Mouse (Mus musculus): ENCODE results near the gene Appbp2. TPM values are rescaled to one million over a fixed set of nuclear protein-coding genes. Genes with fewer than 3 reads are reported as not detected.
"Not testable (repeated sequence)": the region's sequence is repeated elsewhere in the genome, so short reads cannot be mapped to it uniquely, and the experiment has no call there.

Appbp2 gene
- polyA plus RNA-seq, 1 experiment: 43.0 TPM

DNA sequence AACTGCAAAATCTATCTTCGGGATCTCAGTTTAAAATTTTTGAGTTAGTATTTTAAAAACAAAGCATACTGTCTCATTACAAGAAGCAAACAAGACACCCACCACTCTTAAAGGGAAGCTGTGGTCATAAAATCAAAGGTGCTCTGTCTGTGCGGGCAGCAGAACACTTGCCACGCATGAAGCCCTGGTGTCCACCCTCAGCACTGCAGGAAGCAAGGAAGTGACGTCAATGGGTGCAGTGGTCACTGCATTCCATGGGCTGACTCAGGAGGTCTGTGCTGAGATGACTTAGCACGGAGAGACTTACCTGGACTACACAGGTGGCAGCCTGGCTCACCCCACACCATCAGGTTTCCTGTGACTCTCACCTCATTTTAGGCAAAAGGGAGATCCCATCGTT lies 57.2 kb downstream of the Appbp2 start:
- Histone ChIP-seq H3K27ac (ENCODE audit: insufficient read depth, low read length) (no peak overlapping the region), H3K27me3 (ENCODE audit: control insufficient read depth, insufficient read depth, low read length) (no peaks in the 10 kb centered on the region), H3K4me3 (replicated peaks; ENCODE audit: insufficient read depth, low read depth, low read length) (no peak overlapping the region), H3K4me1 (ENCODE audit: control insufficient read depth, insufficient read depth, low read length) (no peaks in the 10 kb centered on the region)
- TF ChIP-seq CTCF (IDR thresholded peaks at IDR 0.05; ENCODE audit: borderline replicate concordance, insufficient read depth, low read depth, low read length) (no peak), POLR2A (IDR thresholded peaks at IDR 0.05; ENCODE audit: borderline replicate concordance, insufficient read depth, low read length) (no peak)
- WGBS: 85% methylated on average over 6 of the region's 6 CpGs
- DNase-seq: no peak

DNA sequence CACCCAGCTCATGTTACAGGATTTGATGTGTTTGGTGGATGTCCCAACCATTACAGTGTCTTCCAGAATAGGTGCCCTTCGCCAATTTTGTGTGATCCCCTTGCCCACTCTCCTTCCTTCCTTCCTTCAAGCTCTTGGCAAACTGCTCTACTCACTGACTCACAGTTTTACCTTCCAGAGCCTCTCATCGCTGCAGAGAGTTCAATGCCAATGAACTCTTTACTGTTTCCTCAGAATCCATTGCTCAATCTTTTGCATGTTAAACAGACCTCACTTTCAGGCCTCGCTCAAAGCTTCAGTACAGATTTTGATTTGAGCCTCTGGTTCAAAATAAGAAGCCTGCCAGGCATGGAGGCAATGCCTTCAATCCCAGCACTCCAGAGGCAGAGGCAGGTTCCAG lies 59.0 kb downstream of the Appbp2 start:
- no peak overlapping the region for H3K4me3 ChIP-seq (replicated peaks; ENCODE audit: insufficient read depth, low read depth, low read length)
- WGBS: 78% methylated on average over 3 of the region's 3 CpGs
- H3K27me3 ChIP-seq (ENCODE audit: control insufficient read depth, insufficient read depth, low read length): no peaks in the 10 kb centered on the region
- no peak for DNase-seq
- H3K27ac ChIP-seq (ENCODE audit: insufficient read depth, low read length): no peak overlapping the region
- no peaks in the 10 kb centered on the region for H3K4me1 ChIP-seq (ENCODE audit: control insufficient read depth, insufficient read depth, low read length)
- no peak for TF ChIP-seq POLR2A (IDR thresholded peaks at IDR 0.05; ENCODE audit: borderline replicate concordance, insufficient read depth, low read length)

DNA sequence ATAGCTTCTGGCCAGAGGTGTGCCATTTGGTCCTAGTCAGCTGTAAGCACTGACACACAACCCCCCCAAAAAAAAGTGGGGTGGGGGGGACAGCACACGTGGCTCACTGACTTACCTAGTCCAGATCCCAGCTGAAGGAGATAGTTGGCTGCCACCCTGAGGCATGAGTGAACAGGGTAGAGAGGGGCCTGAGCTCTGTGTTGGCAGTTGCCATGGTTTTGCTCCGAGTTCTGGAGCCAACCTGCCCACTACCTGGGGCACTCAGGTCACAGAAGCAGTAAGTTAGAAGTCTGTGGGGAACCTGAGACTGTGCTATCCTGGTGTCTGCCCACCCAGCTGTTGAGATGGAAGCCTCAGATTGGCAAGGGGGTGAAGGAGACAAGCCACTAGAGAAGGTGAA lies 64.1 kb downstream of the Appbp2 start:
- H3K4me3 ChIP-seq (replicated peaks; ENCODE audit: insufficient read depth, low read depth, low read length): no peak overlapping the region
- no peak overlapping the region for H3K27ac ChIP-seq (ENCODE audit: insufficient read depth, low read length)
- WGBS: 24% methylated on average over 2 of the region's 2 CpGs
- no peak for DNase-seq
- TF ChIP-seq POLR2A (IDR thresholded peaks at IDR 0.05; ENCODE audit: borderline replicate concordance, insufficient read depth, low read length): no peak
- no peak for TF ChIP-seq CTCF (IDR thresholded peaks at IDR 0.05; ENCODE audit: borderline replicate concordance, insufficient read depth, low read depth, low read length)
- H3K4me1 ChIP-seq (ENCODE audit: control insufficient read depth, insufficient read depth, low read length): no peaks in the 10 kb centered on the region
- H3K27me3 ChIP-seq (ENCODE audit: control insufficient read depth, insufficient read depth, low read length): no peaks in the 10 kb centered on the region

DNA sequence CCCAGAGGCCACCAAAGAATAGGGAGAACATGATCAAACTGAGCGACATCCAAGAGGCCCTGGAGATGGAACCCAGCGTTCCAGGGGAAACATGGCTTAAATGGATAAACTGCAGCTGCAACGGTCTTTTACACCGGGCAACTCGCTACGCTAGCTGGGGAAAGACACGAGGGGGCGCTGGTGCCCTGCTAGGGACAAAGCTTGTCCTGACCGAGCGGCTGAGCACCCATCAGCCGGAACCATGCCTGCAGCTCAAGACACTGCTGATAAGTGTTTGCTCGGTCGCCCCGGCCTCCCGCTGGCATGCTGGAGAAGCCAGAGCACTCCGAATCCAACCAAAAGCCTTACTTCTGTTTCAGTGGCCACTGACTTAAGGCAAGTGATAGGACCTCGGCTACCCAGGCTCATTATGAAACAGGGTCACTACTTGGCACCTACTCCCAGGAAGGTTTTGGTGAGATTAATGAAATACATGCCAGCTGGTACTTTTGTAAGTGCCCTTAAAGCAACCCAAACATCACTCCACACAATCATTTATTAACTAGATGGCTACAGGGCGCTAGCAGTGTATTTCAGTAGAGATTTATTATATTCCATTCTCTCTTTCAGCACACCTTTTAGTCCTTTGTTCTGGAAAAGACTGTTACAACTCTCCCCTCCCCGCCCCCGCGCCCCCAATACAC lies 64.7 kb downstream of the Appbp2 start, which contains the start of gene 1700125H20Rik:
1700125H20Rik (plus strand) TSS at position 347 of the 683 bp plus-strand sequence.
- WGBS: 12% methylated on average over 21 of the region's 21 CpGs
- Histone ChIP-seq H3K4me1 (ENCODE audit: control insufficient read depth, insufficient read depth, low read length) (no peaks in the 10 kb centered on the region), H3K27ac (ENCODE audit: insufficient read depth, low read length) (no peak within 1 kb of the TSS), H3K27me3 (ENCODE audit: control insufficient read depth, insufficient read depth, low read length) (no peaks in the 10 kb centered on the region), H3K4me3 (replicated peaks; ENCODE audit: insufficient read depth, low read depth, low read length) (peak within 1 kb of the TSS; percentile 49)
- TF ChIP-seq POLR2A (IDR thresholded peaks at IDR 0.05; ENCODE audit: borderline replicate concordance, insufficient read depth, low read length) (no peak), CTCF (IDR thresholded peaks at IDR 0.05; ENCODE audit: borderline replicate concordance, insufficient read depth, low read depth, low read length) (peak; percentile 95)
- peak; percentile 83 to 90 for DNase-seq

DNA sequence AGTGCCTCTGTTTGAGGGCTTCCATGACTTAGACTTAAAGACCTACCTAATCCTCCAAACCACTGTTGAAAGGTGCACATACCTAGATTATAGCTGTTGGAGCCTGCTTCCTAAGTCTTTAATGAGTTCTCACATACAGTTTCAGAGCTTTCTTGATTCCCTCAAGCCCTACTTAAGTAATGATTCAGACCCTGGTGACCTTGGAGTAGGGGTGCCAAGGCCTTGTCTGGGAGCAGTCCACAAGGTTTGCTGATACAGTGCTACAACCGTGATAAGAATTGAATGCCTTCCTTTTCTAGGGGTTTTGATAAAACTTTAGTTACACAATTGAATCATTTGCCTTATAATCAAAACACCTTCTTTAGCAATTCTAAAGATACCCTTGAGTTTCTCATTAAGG lies 67.4 kb downstream of the Appbp2 start:
- H3K4me1 ChIP-seq (ENCODE audit: control insufficient read depth, insufficient read depth, low read length): no peaks in the 10 kb centered on the region
- WGBS: 94% methylated on average over 1 of the region's 1 CpGs
- no peak overlapping the region for H3K4me3 ChIP-seq (replicated peaks; ENCODE audit: insufficient read depth, low read depth, low read length)
- DNase-seq: no peak
- no peak for TF ChIP-seq POLR2A (IDR thresholded peaks at IDR 0.05; ENCODE audit: borderline replicate concordance, insufficient read depth, low read length)
- TF ChIP-seq CTCF (IDR thresholded peaks at IDR 0.05; ENCODE audit: borderline replicate concordance, insufficient read depth, low read depth, low read length): no peak
- H3K27me3 ChIP-seq (ENCODE audit: control insufficient read depth, insufficient read depth, low read length): no peaks in the 10 kb centered on the region
- no peak overlapping the region for H3K27ac ChIP-seq (ENCODE audit: insufficient read depth, low read length)

DNA sequence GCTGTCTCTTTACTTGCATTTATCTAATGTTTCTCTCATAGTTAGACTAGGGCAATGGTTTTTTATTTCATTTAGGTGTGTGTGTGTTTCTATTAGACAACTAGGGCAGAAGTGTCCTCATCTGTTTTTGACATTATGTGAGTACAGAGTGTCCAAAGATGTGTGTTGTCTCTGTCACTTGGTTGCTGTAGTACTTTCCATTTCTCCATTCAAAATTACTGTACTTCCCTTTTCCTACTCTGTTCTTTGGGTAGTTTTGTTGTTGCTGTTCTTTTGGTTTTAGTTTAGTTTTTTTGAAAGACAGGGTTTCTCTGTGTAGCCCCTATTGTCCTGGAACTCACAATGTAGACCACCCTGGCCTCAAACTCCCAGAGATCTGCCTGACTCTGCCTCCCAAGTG lies 70.6 kb downstream of the Appbp2 start:
- H3K4me3 ChIP-seq (replicated peaks; ENCODE audit: insufficient read depth, low read depth, low read length): no peak overlapping the region
- H3K27me3 ChIP-seq (ENCODE audit: control insufficient read depth, insufficient read depth, low read length): no peaks in the 10 kb centered on the region
- no peak for TF ChIP-seq CTCF (IDR thresholded peaks at IDR 0.05; ENCODE audit: borderline replicate concordance, insufficient read depth, low read depth, low read length)
- TF ChIP-seq POLR2A (IDR thresholded peaks at IDR 0.05; ENCODE audit: borderline replicate concordance, insufficient read depth, low read length): no peak
- H3K4me1 ChIP-seq (ENCODE audit: control insufficient read depth, insufficient read depth, low read length): no peaks in the 10 kb centered on the region
- H3K27ac ChIP-seq (ENCODE audit: insufficient read depth, low read length): no peak overlapping the region
- DNase-seq: no peak

DNA sequence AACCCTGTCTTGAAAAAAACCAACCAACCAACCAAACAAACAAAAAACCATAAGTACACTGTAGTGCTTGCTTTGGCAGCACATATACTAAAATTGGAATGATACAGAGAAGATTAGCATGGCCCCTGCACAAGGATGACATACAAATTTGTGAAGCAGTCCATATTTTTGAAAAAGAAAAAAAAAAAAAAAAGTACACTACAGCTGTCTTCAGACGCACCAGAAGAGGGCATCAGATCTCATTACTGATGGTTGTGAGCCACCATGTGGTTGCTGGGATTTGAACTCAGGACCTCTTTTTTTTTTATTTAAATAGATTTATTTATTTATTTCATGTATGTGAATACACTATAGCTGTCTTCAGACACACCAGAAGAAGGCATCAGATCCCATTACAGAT lies 71.9 kb downstream of the Appbp2 start:
- not testable (repeated sequence) for H3K27ac ChIP-seq (ENCODE audit: insufficient read depth, low read length); H3K4me3 ChIP-seq (replicated peaks; ENCODE audit: insufficient read depth, low read depth, low read length); H3K27me3 ChIP-seq (ENCODE audit: control insufficient read depth, insufficient read depth, low read length); DNase-seq; H3K4me1 ChIP-seq (ENCODE audit: control insufficient read depth, insufficient read depth, low read length)
- WGBS: 64% methylated on average over 1 of the region's 1 CpGs

DNA sequence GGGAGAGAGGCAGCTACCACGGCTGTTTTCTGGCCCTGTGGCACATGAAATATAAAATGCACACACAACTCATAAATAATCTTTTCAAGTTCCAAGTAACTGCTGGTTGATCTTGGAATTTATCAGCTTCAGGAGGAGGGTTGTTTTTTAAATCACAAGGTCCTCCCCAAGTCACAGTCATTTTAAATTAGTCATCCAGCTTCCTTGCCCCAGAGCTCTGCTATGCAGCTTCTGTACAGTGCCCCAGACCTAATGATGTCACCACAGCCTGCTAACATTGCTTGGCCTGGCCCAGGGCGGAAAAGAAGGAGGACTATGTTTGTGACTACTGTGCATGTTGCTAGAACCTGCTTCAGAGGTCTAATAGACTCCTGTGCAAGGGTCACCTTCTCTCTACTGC lies 77.6 kb downstream of the Appbp2 start:
- DNase-seq: no peak
- no peak overlapping the region for H3K27ac ChIP-seq (ENCODE audit: insufficient read depth, low read length)
- no peak for TF ChIP-seq CTCF (IDR thresholded peaks at IDR 0.05; ENCODE audit: borderline replicate concordance, insufficient read depth, low read depth, low read length)
- no peak for TF ChIP-seq POLR2A (IDR thresholded peaks at IDR 0.05; ENCODE audit: borderline replicate concordance, insufficient read depth, low read length)
- 61% methylated on average over 2 of the region's 2 CpGs for WGBS
- H3K27me3 ChIP-seq (ENCODE audit: control insufficient read depth, insufficient read depth, low read length): no peaks in the 10 kb centered on the region
- no peak overlapping the region for H3K4me3 ChIP-seq (replicated peaks; ENCODE audit: insufficient read depth, low read depth, low read length)
- no peaks in the 10 kb centered on the region for H3K4me1 ChIP-seq (ENCODE audit: control insufficient read depth, insufficient read depth, low read length)
